Mouse (Mus musculus) adrenal gland, postnatal 14 days (tissue): ENCODE data around the gene Aaed1. TPM values are rescaled to one million over a fixed set of nuclear protein-coding genes. Genes with fewer than 3 reads are reported as not detected.

Source experiments
- DNase-seq: peaks from one replicate; pipeline ENCODE4 v3.0.0; 2021; ENCODE audit warnings: mixed read lengths
- total RNA-seq: library from RNA; stranded (reverse); gene quantifications from 2 replicates; pipeline ENCODE4 v1.2.3, GENCODE M21; 2021

Gene Aaed1
- total RNA-seq, 1 experiment from 2014 or later = 48.3 TPM

GRCm38 (mm10) chr13:64252147-64252546 is 60.4 kb downstream of the Aaed1 start:
- peak; percentile 75 for DNase-seq

- peak; percentile 60 for DNase-seq
Observed at GRCm38 (mm10) chr13:64250363-64250762, 62.1 kb downstream of the Aaed1 start.

GRCm38 (mm10) chr13:64248775-64249524 is 63.6 kb downstream of the Aaed1 start:
- DNase-seq = peak; percentile 95

- DNase-seq = peak; percentile 84
Observed at GRCm38 (mm10) chr13:64248161-64248774, 64.2 kb downstream of the Aaed1 start.

- no peak for DNase-seq
Observed at GRCm38 (mm10) chr13:64246106-64246505, 66.4 kb downstream of the Aaed1 start.

- no peak for DNase-seq
Observed at GRCm38 (mm10) chr13:64244685-64245261, 67.7 kb downstream of the Aaed1 start.

- no peak for DNase-seq
Observed at GRCm38 (mm10) chr13:64242721-64243120, 69.8 kb downstream of the Aaed1 start.

GRCm38 (mm10) chr13:64240626-64241025 is 71.9 kb downstream of the Aaed1 start:
- DNase-seq = no peak

GRCm38 (mm10) chr13:64237681-64238157 is 74.8 kb downstream of the Aaed1 start:
- no peak for DNase-seq

- DNase-seq = no peak
Observed at GRCm38 (mm10) chr13:64237000-64237680, 75.4 kb downstream of the Aaed1 start.

GRCm38 (mm10) chr13:64235777-64236176 is 76.7 kb downstream of the Aaed1 start:
- no peak for DNase-seq

GRCm38 (mm10) chr13:64235062-64235715 is 77.3 kb downstream of the Aaed1 start:
- DNase-seq = no peak

GRCm38 (mm10) chr13:64233139-64233538 is 79.4 kb downstream of the Aaed1 start:
- no peak for DNase-seq

GRCm38 (mm10) chr13:64226725-64227124 is 85.8 kb downstream of the Aaed1 start:
- no peak for DNase-seq

- no peak for DNase-seq
Observed at GRCm38 (mm10) chr13:64225738-64226137, 86.8 kb downstream of the Aaed1 start.

Other genes with a start within 250 kb of the Aaed1 start
- 0.68 TPM in 1 of 2 replicates, not detected in the other for gene Hsd17b3, start 223.5 kb downstream of the Aaed1 start, total RNA-seq
- gene Slc35d2, start 183.3 kb downstream of the Aaed1 start, total RNA-seq = 8.6 and 9.2 TPM in 2 replicates
- 28.8 and 30.8 TPM in 2 replicates for gene Zfp367, start 159.5 kb downstream of the Aaed1 start, total RNA-seq
- gene Habp4, start 150.9 kb downstream of the Aaed1 start, total RNA-seq = 24.6 and 28.6 TPM in 2 replicates
- 10.0 and 10.6 TPM in 2 replicates for gene Cdc14b, start 37.4 kb downstream of the Aaed1 start, total RNA-seq
- 306 and 371 TPM in 2 replicates for gene Ctsl, start 58.2 kb upstream of the Aaed1 start, total RNA-seq
- gene Cdk20, start 119.6 kb upstream of the Aaed1 start, total RNA-seq = 4.3 and 5.1 TPM in 2 replicates
- not detected in 2 replicates for gene Fam240b, start 185.1 kb upstream of the Aaed1 start, total RNA-seq